Mouse (Mus musculus) midbrain, embryonic 15.5 days (tissue): ENCODE measurements around the gene Kitl. TPM values are rescaled to one million over a fixed set of nuclear protein-coding genes. Genes with fewer than 3 reads are reported as not detected.
A peak's percentile ranks its signal among the peaks of the same experiment; 100 is the strongest.

Experiments used
- ATAC-seq: fragments of 200-750 bp; cut with Nextera tagmentation; replicated peaks from 2 replicates; pipeline ENCODE4 v1.8.0; 2017; ENCODE audit warnings: moderate TSS enrichment
- H3K27ac ChIP-seq: fragments of 300-500 bp; sonication (generic); 2 replicates; pipeline ENCODE4 v1.5.1; 2015; ENCODE audit warnings: mild to moderate bottlenecking, inconsistent platforms
- H3K27me3 ChIP-seq: fragments of 300-500 bp; sonication (generic); replicated peaks from 2 replicates; pipeline ENCODE4 v1.6.1; 2015; ENCODE audit warnings: inconsistent platforms
- H3K36me3 ChIP-seq: fragments of 300-500 bp; sonication (generic); replicated peaks from 2 replicates; pipeline ENCODE4 v1.6.1; 2015; ENCODE audit warnings: inconsistent platforms
- H3K4me1 ChIP-seq: fragments of 300-500 bp; sonication (generic); 2 replicates; pipeline ENCODE4 v1.6.1; 2015; ENCODE audit warnings: inconsistent platforms
- H3K4me2 ChIP-seq: fragments of 300-500 bp; sonication (generic); 2 replicates; pipeline ENCODE4 v1.6.1; 2015; ENCODE audit warnings: inconsistent platforms, mild to moderate bottlenecking, moderate library complexity
- H3K4me3 ChIP-seq: fragments of 300-500 bp; sonication (generic); 2 replicates; pipeline ENCODE4 v1.5.1; 2015; ENCODE audit warnings: mild to moderate bottlenecking, inconsistent platforms
- H3K9ac ChIP-seq: fragments of 300-500 bp; sonication (generic); 2 replicates; pipeline ENCODE4 v1.6.1; 2015; ENCODE audit warnings: mild to moderate bottlenecking, inconsistent platforms
- H3K9me3 ChIP-seq: fragments of 300-500 bp; sonication (generic); 2 replicates; pipeline ENCODE4 v1.6.1; 2016; ENCODE audit warnings: inconsistent platforms
- WGBS: fragments of 180-500 bp; shearing (Covaris S2); methylation state at CpG from one replicate; pipeline ENCODE4 v1.1.7; 2015; ENCODE audit warnings: mixed read lengths; 5-methylcytosine and 5-hydroxymethylcytosine counted together
- polyA plus RNA-seq: library from polyadenylated mRNA; unstranded; fragments of >200 nt; fragmentation: Nextera tagmentation; extraction: Ambion mirVana; gene quantifications from 2 replicates; pipeline ENCODE4 v1.2.1, GENCODE M21; 2015

Gene Kitl
- polyA plus RNA-seq, 1 experiment from 2014 or later: 44.8 TPM

- Histone ChIP-seq H3K27ac (peak overlapping the region; percentile 51; the same call in 1 of the 2 replicates), H3K9ac (peak overlapping the region; percentile 29), H3K27me3 (peaks cover 58% of the 10 kb centered on the region), H3K4me3 (peak overlapping the region; percentile 59), H3K9me3 (no peaks in the 10 kb centered on the region), H3K4me2 (peak overlapping the region; percentile 96), H3K36me3 (no peaks in the 10 kb centered on the region), H3K4me1 (peaks cover 22% of the 10 kb centered on the region)
- WGBS: under 1% methylated on average over 28 of the region's 28 CpGs
- ATAC-seq: peak; percentile 67
These were observed 888 bp downstream of the Kitl start for GRCm38 (mm10) chr10:100016326-100016709.

GRCm38 (mm10) chr10:100016941-100017770 lies 1.7 kb downstream of the Kitl start:
- peak overlapping the region; percentile 59 for H3K4me3 ChIP-seq
- peaks cover 62% of the 10 kb centered on the region for H3K27me3 ChIP-seq
- H3K9me3 ChIP-seq: no peaks in the 10 kb centered on the region
- no peak for ATAC-seq
- peaks cover 26% of the 10 kb centered on the region for H3K4me1 ChIP-seq
- peak overlapping the region; percentile 96 for H3K4me2 ChIP-seq
- H3K36me3 ChIP-seq: no peaks in the 10 kb centered on the region
- WGBS: 19% methylated on average over 13 of the region's 13 CpGs
- H3K27ac ChIP-seq: peak overlapping the region; percentile 47; the same call in 1 of the 2 replicates
- H3K9ac ChIP-seq: peak overlapping the region; percentile 18

- ATAC-seq: no peak
- Histone ChIP-seq H3K4me1 (peaks cover 31% of the 10 kb centered on the region), H3K9ac (peak overlapping the region; percentile 18; the same call in 1 of the 2 replicates), H3K4me2 (peak overlapping the region; percentile 96), H3K4me3 (peak overlapping the region; percentile 59), H3K9me3 (no peaks in the 10 kb centered on the region), H3K27me3 (peaks cover 63% of the 10 kb centered on the region), H3K36me3 (no peaks in the 10 kb centered on the region), H3K27ac (peak overlapping the region; percentile 47; the same call in 1 of the 2 replicates)
- 3% methylated on average over 10 of the region's 10 CpGs for WGBS
These were observed 2.3 kb downstream of the Kitl start for GRCm38 (mm10) chr10:100017771-100018070.

GRCm38 (mm10) chr10:100018493-100018892 lies 3.1 kb downstream of the Kitl start:
- peak overlapping the region; percentile 96; the same call in 1 of the 2 replicates for H3K4me2 ChIP-seq
- H3K4me3 ChIP-seq: peak overlapping the region; percentile 59
- no peak overlapping the region for H3K27ac ChIP-seq
- no peaks in the 10 kb centered on the region for H3K9me3 ChIP-seq
- H3K4me1 ChIP-seq: peaks cover 31% of the 10 kb centered on the region
- H3K36me3 ChIP-seq: no peaks in the 10 kb centered on the region
- no peak for ATAC-seq
- H3K27me3 ChIP-seq: peaks cover 61% of the 10 kb centered on the region
- WGBS: 32% methylated on average over 5 of the region's 5 CpGs
- H3K9ac ChIP-seq: no peak overlapping the region

- Histone ChIP-seq H3K4me1 (peaks cover 31% of the 10 kb centered on the region), H3K36me3 (no peaks in the 10 kb centered on the region), H3K9ac (no peak overlapping the region), H3K4me2 (0 out of 2 replicates have a peak overlapping the region, but pooled peaks have one; percentile 4), H3K4me3 (no peak overlapping the region; the same call in 1 of the 2 replicates), H3K9me3 (no peaks in the 10 kb centered on the region), H3K27me3 (peaks cover 55% of the 10 kb centered on the region), H3K27ac (no peak overlapping the region)
- ATAC-seq: no peak
- WGBS: 63% methylated on average over 17 of the region's 17 CpGs
These were observed 4.1 kb downstream of the Kitl start for GRCm38 (mm10) chr10:100019246-100020195.

GRCm38 (mm10) chr10:100022090-100022834 lies 6.8 kb downstream of the Kitl start:
- 0 out of 2 replicates have a peak, but pooled peaks cover 4% of the 10 kb centered on the region for H3K9me3 ChIP-seq
- 20% methylated on average over 11 of the region's 11 CpGs for WGBS
- peaks cover 18% of the 10 kb centered on the region for H3K4me1 ChIP-seq
- peaks cover 55% of the 10 kb centered on the region for H3K27me3 ChIP-seq
- no peak overlapping the region for H3K9ac ChIP-seq
- no peak overlapping the region for H3K4me3 ChIP-seq
- H3K27ac ChIP-seq: no peak overlapping the region
- H3K4me2 ChIP-seq: no peak overlapping the region
- no peaks in the 10 kb centered on the region for H3K36me3 ChIP-seq
- ATAC-seq: peak; percentile 61

GRCm38 (mm10) chr10:100022835-100023093 lies 7.3 kb downstream of the Kitl start:
- Histone ChIP-seq H3K4me1 (peaks cover 13% of the 10 kb centered on the region), H3K27me3 (peaks cover 51% of the 10 kb centered on the region), H3K9ac (no peak overlapping the region), H3K27ac (no peak overlapping the region), H3K36me3 (no peaks in the 10 kb centered on the region), H3K9me3 (0 out of 2 replicates have a peak, but pooled peaks cover 4% of the 10 kb centered on the region), H3K4me3 (no peak overlapping the region), H3K4me2 (no peak overlapping the region)
- ATAC-seq: no peak
- WGBS: 33% methylated on average over 1 of the region's 1 CpGs

GRCm38 (mm10) chr10:100025665-100026064 lies 10.2 kb downstream of the Kitl start:
- Histone ChIP-seq H3K9ac (no peak overlapping the region), H3K27me3 (peaks cover 38% of the 10 kb centered on the region), H3K27ac (no peak overlapping the region), H3K36me3 (no peaks in the 10 kb centered on the region), H3K4me2 (no peak overlapping the region), H3K9me3 (0 out of 2 replicates have a peak, but pooled peaks cover 4% of the 10 kb centered on the region), H3K4me3 (no peak overlapping the region), H3K4me1 (peaks cover 9% of the 10 kb centered on the region; the same call in 1 of the 2 replicates)
- no peak for ATAC-seq
- 69% methylated on average over 8 of the region's 8 CpGs for WGBS

GRCm38 (mm10) chr10:100026778-100027177 lies 11.3 kb downstream of the Kitl start:
- no peak overlapping the region for H3K4me3 ChIP-seq
- peaks cover 9% of the 10 kb centered on the region; the same call in 1 of the 2 replicates for H3K4me1 ChIP-seq
- peaks cover 27% of the 10 kb centered on the region for H3K27me3 ChIP-seq
- H3K27ac ChIP-seq: no peak overlapping the region
- H3K4me2 ChIP-seq: no peak overlapping the region
- H3K9ac ChIP-seq: no peak overlapping the region
- no peak for ATAC-seq
- WGBS: 89% methylated on average over 1 of the region's 1 CpGs
- H3K36me3 ChIP-seq: no peaks in the 10 kb centered on the region
- 0 out of 2 replicates have a peak, but pooled peaks cover 4% of the 10 kb centered on the region for H3K9me3 ChIP-seq

- WGBS: 85% methylated on average over 5 of the region's 5 CpGs
- H3K27me3 ChIP-seq: peaks cover 17% of the 10 kb centered on the region; the same call in 1 of the 2 replicates
- ATAC-seq: no peak
These were observed 15.0 kb downstream of the Kitl start for GRCm38 (mm10) chr10:100030385-100030784.

GRCm38 (mm10) chr10:100030980-100031516 lies 15.6 kb downstream of the Kitl start:
- no peak overlapping the region for H3K4me2 ChIP-seq
- H3K27ac ChIP-seq: no peak overlapping the region
- no peak for ATAC-seq
- 70% methylated on average over 12 of the region's 12 CpGs for WGBS
- no peaks in the 10 kb centered on the region for H3K36me3 ChIP-seq
- peaks cover 13% of the 10 kb centered on the region; the same call in 1 of the 2 replicates for H3K27me3 ChIP-seq
- no peak overlapping the region for H3K4me3 ChIP-seq
- 0 out of 2 replicates have a peak, but pooled peaks cover 4% of the 10 kb centered on the region for H3K9me3 ChIP-seq
- no peaks in the 10 kb centered on the region for H3K4me1 ChIP-seq
- no peak overlapping the region for H3K9ac ChIP-seq

More at GRCm38 (mm10) chr10:100030385-100030784, 15.0 kb downstream of the Kitl start:
- Histone ChIP-seq H3K9ac (no peak overlapping the region), H3K9me3 (0 out of 2 replicates have a peak, but pooled peaks cover 4% of the 10 kb centered on the region), H3K4me2 (no peak overlapping the region), H3K36me3 (no peaks in the 10 kb centered on the region), H3K4me1 (no peaks in the 10 kb centered on the region), H3K27ac (no peak overlapping the region), H3K4me3 (no peak overlapping the region)
